Comparison of ENCODE assay signal across 8 mouse cellular contexts in the genomic region with DNA sequence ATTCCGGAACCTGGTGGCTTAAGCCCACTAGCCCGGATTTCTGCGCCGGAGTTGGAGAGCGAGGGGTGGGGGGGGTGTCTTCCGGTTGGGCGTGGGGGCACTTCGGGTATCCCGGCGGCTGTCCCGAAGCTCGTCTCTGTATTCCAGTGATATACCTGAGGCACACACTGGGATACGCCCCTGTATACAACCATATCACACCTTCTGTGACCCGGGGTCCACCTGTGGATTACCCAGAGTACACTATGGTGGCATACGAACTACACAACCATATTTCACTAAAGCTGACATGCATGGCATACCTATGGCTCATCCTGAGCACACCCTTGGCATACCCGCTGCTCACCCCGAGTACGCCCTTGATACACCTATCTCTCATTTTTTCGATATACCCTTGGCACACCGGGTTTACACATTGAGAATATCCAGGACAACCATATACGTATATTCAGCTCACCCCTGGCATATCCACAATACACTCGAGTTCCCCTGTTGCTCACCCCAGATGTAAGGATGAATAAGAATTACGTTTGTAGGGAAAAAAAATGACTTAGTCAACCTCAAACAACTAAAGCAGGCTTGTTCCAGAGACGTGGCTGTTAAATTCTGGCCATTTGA. TPM values are rescaled to one million over a fixed set of nuclear protein-coding genes. Genes with fewer than 3 reads are reported as not detected.
DNase-seq lines count a peak whose midpoint lies in the region; ATAC-seq and TF ChIP-seq lines count a peak whose summit lies in the region.

No protein-coding gene starts in this region.

- peak; percentile 5; the same call in 1 of the 2 replicates for ATAC-seq in cerebellum, adult (ENCODE audit: insufficient number of reproducible peaks, low FRiP score, low TSS enrichment)
- ATAC-seq in lung, postnatal 0 days: peak; percentile 2; the same call in 1 of the 2 replicates
- peak; percentile 29 for ATAC-seq in intestine, embryonic 16.5 days

- WGBS in lung, postnatal 0 days: 11% methylated on average over 24 of the region's 24 CpGs
- 14% methylated on average over 24 of the region's 24 CpGs for WGBS in intestine, embryonic 16.5 days
- 7% methylated on average over 24 of the region's 24 CpGs for WGBS in small intestine, adult 2 months

- peak overlapping the region; percentile 52 for H3K4me3 ChIP-seq in lung, postnatal 0 days (ENCODE audit: low read depth, low read length)
- H3K4me3 ChIP-seq in intestine, embryonic 16.5 days (ENCODE audit: low read length): peak overlapping the region; percentile 71
- peak overlapping the region; percentile 84 for H3K4me3 ChIP-seq in small intestine, adult 2 months (ENCODE audit: low read depth, low read length)

- no peak for TF ChIP-seq EP300 in lung, postnatal 0 days (IDR thresholded peaks at IDR 0.05)

- no peak for TF ChIP-seq CTCF in lung, postnatal 0 days (IDR thresholded peaks at IDR 0.05)
- no peak for TF ChIP-seq CTCF in small intestine, adult 2 months (IDR thresholded peaks at IDR 0.05; ENCODE audit: extremely low read depth, insufficient read length, insufficient replicate concordance, low read depth, low read length)

- H3K36me3 ChIP-seq in lung, postnatal 0 days (ENCODE audit: insufficient read depth, low read length): peaks cover 6% of the 10 kb centered on the region
- H3K36me3 ChIP-seq in intestine, embryonic 16.5 days (ENCODE audit: control insufficient read depth, insufficient read depth, low read length): 0 out of 2 replicates have a peak, but pooled peaks cover 5% of the 10 kb centered on the region
- H3K36me3 ChIP-seq in small intestine, adult 2 months (ENCODE audit: control insufficient read depth, insufficient read depth, low read length): peaks cover 7% of the 10 kb centered on the region

- peak overlapping the region; percentile 89 for H3K4me2 ChIP-seq in lung, postnatal 0 days (replicated peaks; ENCODE audit: low read depth, low read length)
- H3K4me2 ChIP-seq in intestine, embryonic 16.5 days (ENCODE audit: low read depth, low read length): peak overlapping the region; percentile 66

- no peaks in the 10 kb centered on the region for H3K9me3 ChIP-seq in lung, postnatal 0 days (ENCODE audit: low read length)
- no peaks in the 10 kb centered on the region for H3K9me3 ChIP-seq in intestine, embryonic 16.5 days (ENCODE audit: control insufficient read depth, low read length)

- peak overlapping the region; percentile 99 for H3K27ac ChIP-seq in lung, postnatal 0 days (ENCODE audit: low read length)
- peak overlapping the region; percentile 100 for H3K27ac ChIP-seq in intestine, embryonic 16.5 days (ENCODE audit: low read length)
- H3K27ac ChIP-seq in small intestine, adult 2 months (ENCODE audit: insufficient read depth, low read depth, low read length): peak overlapping the region; percentile 99

- H3K9ac ChIP-seq in lung, postnatal 0 days (replicated peaks; ENCODE audit: low read depth): peak overlapping the region; percentile 83
- H3K9ac ChIP-seq in intestine, embryonic 16.5 days (ENCODE audit: low read depth, low read length): peak overlapping the region; percentile 95

- peaks cover 17% of the 10 kb centered on the region; the same call in 1 of the 2 replicates for H3K4me1 ChIP-seq in lung, postnatal 0 days (ENCODE audit: insufficient read depth, low read depth, low read length)
- H3K4me1 ChIP-seq in intestine, embryonic 16.5 days (ENCODE audit: control insufficient read depth, insufficient read depth, low read length): peaks cover 20% of the 10 kb centered on the region
- peaks cover 19% of the 10 kb centered on the region for H3K4me1 ChIP-seq in small intestine, adult 2 months (ENCODE audit: control insufficient read depth, insufficient read depth, insufficient read length, low read length)

- TF ChIP-seq POLR2A in small intestine, adult 2 months (IDR thresholded peaks at IDR 0.05; ENCODE audit: low read depth, low read length): no peak

- no peaks in the 10 kb centered on the region for H3K27me3 ChIP-seq in lung, postnatal 0 days (replicated peaks; ENCODE audit: insufficient read depth, low read length)
- no peaks in the 10 kb centered on the region for H3K27me3 ChIP-seq in intestine, embryonic 16.5 days (replicated peaks; ENCODE audit: control insufficient read depth, insufficient read depth, low read length)
- no peaks in the 10 kb centered on the region for H3K27me3 ChIP-seq in small intestine, adult 2 months (ENCODE audit: control insufficient read depth, insufficient read depth, low read length)

- no peak for DNase-seq in cerebellum, adult 9-11 months
- DNase-seq in lung, postnatal 0 days (ENCODE audit: low spot score): peak; percentile 47
- DNase-seq in lung, postnatal 25 days (ENCODE audit: low spot score): no peak
- no peak for DNase-seq in ovary, postnatal 14 days (ENCODE audit: low spot score)
- DNase-seq in right cerebral cortex, adult 18-20 months: no peak

RNA-seq across cellular contexts. Expression of a gene that starts 0.9 kb away (rescaled TPM):
- 34.7 and 44.1 TPM in 2 replicates for polyA plus RNA-seq in lung, postnatal 0 days (2015; fragmentation: Nextera tagmentation; extraction: Ambion mirVana)
- 32.4 and 34.2 TPM in 2 replicates for polyA plus RNA-seq in intestine, embryonic 16.5 days (2015; fragmentation: Nextera tagmentation; extraction: Ambion mirVana)
- 11.1 and 23.7 TPM in 2 replicates for polyA plus RNA-seq in small intestine, adult 2 months (2012; rRNA removed)

RNA-seq across cellular contexts. Expression of a gene that starts 1.0 kb away (rescaled TPM):
- polyA plus RNA-seq in lung, postnatal 0 days (2015; fragmentation: Nextera tagmentation; extraction: Ambion mirVana): 35.7 and 40.8 TPM in 2 replicates
- polyA plus RNA-seq in intestine, embryonic 16.5 days (2015; fragmentation: Nextera tagmentation; extraction: Ambion mirVana): 61.0 and 64.4 TPM in 2 replicates
- 14.7 and 26.0 TPM in 2 replicates for polyA plus RNA-seq in small intestine, adult 2 months (2012; rRNA removed)

RNA-seq across cellular contexts. Expression of a gene that starts 10.2 kb away (rescaled TPM):
- 67.6 and 73.1 TPM in 2 replicates for polyA plus RNA-seq in lung, postnatal 0 days (2015; fragmentation: Nextera tagmentation; extraction: Ambion mirVana)
- 191 and 214 TPM in 2 replicates for polyA plus RNA-seq in intestine, embryonic 16.5 days (2015; fragmentation: Nextera tagmentation; extraction: Ambion mirVana)
- polyA plus RNA-seq in small intestine, adult 2 months (2012; rRNA removed): 279 and 528 TPM in 2 replicates

RNA-seq across cellular contexts. Expression of a gene that starts 36.7 kb away (rescaled TPM):
- polyA plus RNA-seq in lung, postnatal 0 days (2015; fragmentation: Nextera tagmentation; extraction: Ambion mirVana): 0.12 and 0.17 TPM in 2 replicates
- 0.23 and 0.48 TPM in 2 replicates for polyA plus RNA-seq in intestine, embryonic 16.5 days (2015; fragmentation: Nextera tagmentation; extraction: Ambion mirVana)
- 0.04 and 0.30 TPM in 2 replicates for polyA plus RNA-seq in small intestine, adult 2 months (2012; rRNA removed)

RNA-seq across cellular contexts. Expression of a gene that starts 49.5 kb away (rescaled TPM):
- 1.0 and 1.3 TPM in 2 replicates for polyA plus RNA-seq in lung, postnatal 0 days (2015; fragmentation: Nextera tagmentation; extraction: Ambion mirVana)
- polyA plus RNA-seq in intestine, embryonic 16.5 days (2015; fragmentation: Nextera tagmentation; extraction: Ambion mirVana): 304 and 334 TPM in 2 replicates
- polyA plus RNA-seq in small intestine, adult 2 months (2012; rRNA removed): 337 and 777 TPM in 2 replicates
